Mouse (Mus musculus): ENCODE measurements around the gene Slc2a6. TPM values are rescaled to one million over a fixed set of nuclear protein-coding genes. Genes with fewer than 3 reads are reported as not detected.
A peak's percentile ranks its signal among the peaks of the same experiment; 100 is the strongest.

The Slc2a6 gene
- total RNA-seq, 1 experiment from 2014 or later, result 2.5 TPM

GRCm38 (mm10) chr2:26973960-26974359 lies 53.8 kb downstream of the Slc2a6 start:
- ATAC-seq (replicated peaks; ENCODE audit: low read depth, poor library complexity, severe bottlenecking), result peak; percentile 56

- ATAC-seq (replicated peaks; ENCODE audit: low read depth, poor library complexity, severe bottlenecking), result no peak
Observed at GRCm38 (mm10) chr2:26973116-26973515, 54.7 kb downstream of the Slc2a6 start, which contains the start of gene Adamts13. TSS of gene Adamts13 (plus strand) at chr2:26973416.

Other genes starting within 250 kb of the Slc2a6 start
- not detected in 2 replicates for gene Abo, start 163.0 kb downstream of the Slc2a6 start, total RNA-seq (2017)
- 55.1 and 68.0 TPM in 2 replicates for gene Surf6, start 125.1 kb downstream of the Slc2a6 start, total RNA-seq (2017)
- gene Med22, start 117.3 kb downstream of the Slc2a6 start, total RNA-seq (2017), result 17.0 and 22.5 TPM in 2 replicates
- 2,462 and 2,597 TPM in 2 replicates for gene Rpl7a, start 117.2 kb downstream of the Slc2a6 start, total RNA-seq (2017)
- gene Surf2, start 111.6 kb downstream of the Slc2a6 start, total RNA-seq (2017), result 85.6 and 92.0 TPM in 2 replicates
- gene Surf1, start 111.5 kb downstream of the Slc2a6 start, total RNA-seq (2017), result 37.1 and 43.2 TPM in 2 replicates
- 50.3 and 51.5 TPM in 2 replicates for gene Surf4, start 94.1 kb downstream of the Slc2a6 start, total RNA-seq (2017)
- 0.23 TPM in 1 of 2 replicates, not detected in the other for gene Stkld1, start 94.0 kb downstream of the Slc2a6 start, total RNA-seq (2017)
- gene Rexo4, start 63.6 kb downstream of the Slc2a6 start, total RNA-seq (2017), result 94.5 and 117 TPM in 2 replicates
- not detected in 2 replicates for gene Adamts13, start 54.6 kb downstream of the Slc2a6 start, total RNA-seq (2017)
- gene Cacfd1, start 18.1 kb downstream of the Slc2a6 start, total RNA-seq (2017), result 5.9 and 8.3 TPM in 2 replicates
- not detected in 2 replicates for gene Mymk, start 44.2 kb upstream of the Slc2a6 start, total RNA-seq (2017)
- gene Adamtsl2, start 51.4 kb upstream of the Slc2a6 start, total RNA-seq (2017), result not detected in 2 replicates
- gene Fam163b, start 114.5 kb upstream of the Slc2a6 start, total RNA-seq (2017), result not detected in 2 replicates
- not detected in 2 replicates for gene Dbh, start 137.2 kb upstream of the Slc2a6 start, total RNA-seq (2017)
- gene Sardh, start 220.3 kb upstream of the Slc2a6 start, total RNA-seq (2017), result 1.1 and 4.2 TPM in 2 replicates